Mouse (Mus musculus) heart, embryonic 12.5 days (tissue): ENCODE measurements around the gene Gm45717. TPM values are rescaled to one million over a fixed set of nuclear protein-coding genes. Genes with fewer than 3 reads are reported as not detected.
"Not testable (repeated sequence)": the region's sequence is repeated elsewhere in the genome, so short reads cannot be mapped to it uniquely, and the experiment has no call there.

Source experiments
- ATAC-seq: fragments of 200-750 bp; cut with Nextera tagmentation; 2 replicates; pipeline ENCODE4 v1.8.0; 2017; ENCODE audit warnings: moderate TSS enrichment, moderate library complexity; ENCODE audit not compliant: insufficient number of reproducible peaks, low FRiP score
- H3K27ac ChIP-seq: fragments of 300-500 bp; sonication (generic); 2 replicates; pipeline ENCODE4 v1.5.1; 2016; ENCODE audit warnings: mild to moderate bottlenecking, moderate library complexity; ENCODE audit not compliant: poor library complexity, severe bottlenecking
- H3K27me3 ChIP-seq: fragments of 300-500 bp; sonication (generic); replicated peaks from 2 replicates; pipeline ENCODE4 v1.6.1; 2016; ENCODE audit warnings: mild to moderate bottlenecking, moderate library complexity
- H3K36me3 ChIP-seq: fragments of 300-500 bp; sonication (generic); 2 replicates; pipeline ENCODE4 v1.6.1; 2016; ENCODE audit warnings: mild to moderate bottlenecking, moderate library complexity
- H3K4me1 ChIP-seq: fragments of 300-500 bp; sonication (generic); replicated peaks from 2 replicates; pipeline ENCODE4 v1.6.1; 2016; ENCODE audit warnings: mild to moderate bottlenecking
- H3K4me2 ChIP-seq: fragments of 300-500 bp; sonication (generic); 2 replicates; pipeline ENCODE4 v1.6.1; 2016; ENCODE audit warnings: mild to moderate bottlenecking, moderate library complexity
- H3K4me3 ChIP-seq: fragments of 300-500 bp; sonication (generic); 2 replicates; pipeline ENCODE4 v1.5.1; 2016; ENCODE audit warnings: mild to moderate bottlenecking
- H3K9ac ChIP-seq: fragments of 300-500 bp; sonication (generic); 2 replicates; pipeline ENCODE4 v1.6.1; 2016; ENCODE audit warnings: mild to moderate bottlenecking, moderate library complexity
- H3K9me3 ChIP-seq: fragments of 300-500 bp; sonication (generic); replicated peaks from 2 replicates; pipeline ENCODE4 v1.6.1; 2016; ENCODE audit warnings: mild to moderate bottlenecking, moderate library complexity
- WGBS: fragments of 180-500 bp; shearing (Covaris S2); methylation state at CpG from one replicate; pipeline ENCODE4 v1.1.7; 2016; 5-methylcytosine and 5-hydroxymethylcytosine counted together
- polyA plus RNA-seq: library from polyadenylated mRNA; unstranded; fragments of >200 nt; fragmentation: Nextera tagmentation; extraction: Ambion mirVana; gene quantifications from 2 replicates; pipeline ENCODE4 v1.2.1, GENCODE M21; 2016

Gene Gm45717
- polyA plus RNA-seq, 1 experiment from 2014 or later, result not detected

- 76% methylated on average over 17 of the region's 17 CpGs for WGBS
- Histone ChIP-seq H3K4me3 (no peak overlapping the region), H3K9ac (no peak overlapping the region), H3K9me3 (peaks cover 4% of the 10 kb centered on the region; the same call in 1 of the 2 replicates), H3K4me2 (no peak overlapping the region), H3K27ac (no peak overlapping the region), H3K36me3 (no peaks in the 10 kb centered on the region), H3K27me3 (no peaks in the 10 kb centered on the region), H3K4me1 (no peaks in the 10 kb centered on the region)
- ATAC-seq, result no peak
Observed at GRCm38 (mm10) chr7:140987182-140988138, 31.7 kb upstream of the Gm45717 start.

- Histone ChIP-seq H3K4me3 (no peak overlapping the region), H3K4me2 (no peak overlapping the region), H3K36me3 (no peaks in the 10 kb centered on the region), H3K27ac (no peak overlapping the region), H3K4me1 (no peaks in the 10 kb centered on the region), H3K9ac (no peak overlapping the region), H3K27me3 (no peaks in the 10 kb centered on the region), H3K9me3 (peaks cover 4% of the 10 kb centered on the region; the same call in 1 of the 2 replicates)
- ATAC-seq, result no peak
- 66% methylated on average over 7 of the region's 7 CpGs for WGBS
Observed at GRCm38 (mm10) chr7:140982971-140983370, 27.2 kb upstream of the Gm45717 start.

- Histone ChIP-seq H3K27ac (no peak overlapping the region), H3K27me3 (0 out of 2 replicates have a peak, but pooled peaks cover under 1% of the 10 kb centered on the region), H3K9ac (no peak overlapping the region), H3K4me1 (no peaks in the 10 kb centered on the region), H3K36me3 (no peaks in the 10 kb centered on the region), H3K9me3 (peaks cover 4% of the 10 kb centered on the region; the same call in 1 of the 2 replicates), H3K4me3 (no peak overlapping the region), H3K4me2 (no peak overlapping the region)
- 79% methylated on average over 8 of the region's 8 CpGs for WGBS
- ATAC-seq, result no peak
Observed at GRCm38 (mm10) chr7:140981704-140982103, 26.0 kb upstream of the Gm45717 start.

- not testable (repeated sequence) for H3K27ac ChIP-seq, ATAC-seq, H3K4me2 ChIP-seq, H3K4me3 ChIP-seq, H3K4me1 ChIP-seq, H3K36me3 ChIP-seq, H3K9ac ChIP-seq, H3K9me3 ChIP-seq
- WGBS, result 83% methylated on average over 9 of the region's 9 CpGs
- H3K27me3 ChIP-seq, result peaks cover 14% of the 10 kb centered on the region
Observed at GRCm38 (mm10) chr7:140976720-140977119, 21.0 kb upstream of the Gm45717 start.

GRCm38 (mm10) chr7:140975465-140975864, 19.7 kb upstream of the Gm45717 start:
- WGBS, result 22% methylated on average over 3 of the region's 3 CpGs
- H3K9ac ChIP-seq, result no peak overlapping the region
- peaks cover 11% of the 10 kb centered on the region for H3K4me1 ChIP-seq
- no peak overlapping the region for H3K4me2 ChIP-seq
- no peak overlapping the region for H3K4me3 ChIP-seq
- H3K9me3 ChIP-seq, result no peaks in the 10 kb centered on the region
- no peak for ATAC-seq
- no peaks in the 10 kb centered on the region for H3K36me3 ChIP-seq
- H3K27ac ChIP-seq, result no peak overlapping the region
- peaks cover 16% of the 10 kb centered on the region for H3K27me3 ChIP-seq

- Histone ChIP-seq H3K27me3 (peaks cover 21% of the 10 kb centered on the region), H3K4me2 (no peak overlapping the region), H3K4me3 (no peak overlapping the region), H3K27ac (no peak overlapping the region), H3K9me3 (no peaks in the 10 kb centered on the region), H3K36me3 (no peaks in the 10 kb centered on the region), H3K9ac (no peak overlapping the region), H3K4me1 (peaks cover 11% of the 10 kb centered on the region)
- no peak for ATAC-seq
- 13% methylated on average over 9 of the region's 9 CpGs for WGBS
Observed at GRCm38 (mm10) chr7:140974940-140975339, 19.2 kb upstream of the Gm45717 start.

GRCm38 (mm10) chr7:140973396-140974165, 17.8 kb upstream of the Gm45717 start:
- H3K4me2 ChIP-seq, result no peak overlapping the region

GRCm38 (mm10) chr7:140971479-140972171, 15.9 kb upstream of the Gm45717 start:
- Histone ChIP-seq H3K9me3 (no peaks in the 10 kb centered on the region), H3K4me3 (no peak overlapping the region), H3K36me3 (no peaks in the 10 kb centered on the region), H3K4me1 (peaks cover 16% of the 10 kb centered on the region), H3K9ac (no peak overlapping the region), H3K4me2 (no peak overlapping the region), H3K27ac (peak overlapping the region; percentile 30), H3K27me3 (peaks cover 53% of the 10 kb centered on the region)
- WGBS, result 53% methylated on average over 6 of the region's 8 CpGs
- ATAC-seq, result peak; percentile 62; the same call in 1 of the 2 replicates

More at GRCm38 (mm10) chr7:140973396-140974165, 17.8 kb upstream of the Gm45717 start:
- no peak overlapping the region for H3K27ac ChIP-seq
- no peak overlapping the region for H3K9ac ChIP-seq
- ATAC-seq, result no peak
- 44% methylated on average over 14 of the region's 14 CpGs for whole genome bisulfite sequencing
- H3K36me3 ChIP-seq, result no peaks in the 10 kb centered on the region
- H3K27me3 ChIP-seq, result peaks cover 35% of the 10 kb centered on the region
- H3K4me3 ChIP-seq, result no peak overlapping the region
- peaks cover 11% of the 10 kb centered on the region for H3K4me1 ChIP-seq
- H3K9me3 ChIP-seq, result no peaks in the 10 kb centered on the region

GRCm38 (mm10) chr7:140970931-140971330, 15.2 kb upstream of the Gm45717 start:
- ATAC-seq, result no peak
- no peaks in the 10 kb centered on the region for H3K9me3 ChIP-seq
- H3K36me3 ChIP-seq, result no peaks in the 10 kb centered on the region
- no peak overlapping the region for H3K4me3 ChIP-seq
- H3K4me2 ChIP-seq, result no peak overlapping the region
- H3K27me3 ChIP-seq, result peaks cover 52% of the 10 kb centered on the region
- H3K27ac ChIP-seq, result no peak overlapping the region
- WGBS, result 10% methylated on average over 7 of the region's 7 CpGs
- H3K9ac ChIP-seq, result no peak overlapping the region
- peaks cover 16% of the 10 kb centered on the region for H3K4me1 ChIP-seq

GRCm38 (mm10) chr7:140968710-140969109, 13.0 kb upstream of the Gm45717 start:
- not testable (repeated sequence) for H3K36me3 ChIP-seq, H3K9me3 ChIP-seq, H3K27ac ChIP-seq, H3K9ac ChIP-seq, H3K4me2 ChIP-seq, H3K4me3 ChIP-seq, ATAC-seq
- Histone ChIP-seq H3K4me1 (peaks cover 16% of the 10 kb centered on the region), H3K27me3 (peaks cover 57% of the 10 kb centered on the region)
- WGBS, result 12% methylated on average over 3 of the region's 3 CpGs
